Mouse (Mus musculus) splenic B cell, adult 2 months (primary cell): ENCODE results near the gene Ttc39a.

Experiments
- DNase-seq: peaks from one replicate; pipeline ENCODE4 v3.0.0-alpha.2; 2011; ENCODE audit warnings: low read depth, low spot score
- H3K27me3 ChIP-seq: 2 replicates; pipeline ENCODE4 v1.6.1; 2012; ENCODE audit warnings: mild to moderate bottlenecking, low read length, moderate library complexity, mixed read lengths; ENCODE audit not compliant: control insufficient read depth, poor library complexity, insufficient read depth, severe bottlenecking
- H3K36me3 ChIP-seq: 2 replicates; pipeline ENCODE4 v1.6.1; 2012; ENCODE audit warnings: mild to moderate bottlenecking, low read length, moderate library complexity, mixed read lengths; ENCODE audit not compliant: control insufficient read depth, poor library complexity, insufficient read depth, severe bottlenecking

The Ttc39a gene

GRCm38 (mm10) chr4:109434256-109434655 lies 27.8 kb downstream of the Ttc39a start:
- no peak for DNase-seq
- no peaks in the 10 kb centered on the region for H3K27me3 ChIP-seq
- no peaks in the 10 kb centered on the region for H3K36me3 ChIP-seq

GRCm38 (mm10) chr4:109437913-109438878 lies 31.8 kb downstream of the Ttc39a start:
- peak; percentile 79 for DNase-seq
- no peaks in the 10 kb centered on the region for H3K27me3 ChIP-seq
- no peaks in the 10 kb centered on the region for H3K36me3 ChIP-seq

GRCm38 (mm10) chr4:109439101-109439500 lies 32.7 kb downstream of the Ttc39a start:
- no peak for DNase-seq
- H3K36me3 ChIP-seq: no peaks in the 10 kb centered on the region
- H3K27me3 ChIP-seq: no peaks in the 10 kb centered on the region

- H3K36me3 ChIP-seq: no peaks in the 10 kb centered on the region
- H3K27me3 ChIP-seq: no peaks in the 10 kb centered on the region
- DNase-seq: no peak
These were observed 33.4 kb downstream of the Ttc39a start for GRCm38 (mm10) chr4:109439825-109440248.

GRCm38 (mm10) chr4:109440381-109440780 lies 34.0 kb downstream of the Ttc39a start:
- H3K36me3 ChIP-seq: no peaks in the 10 kb centered on the region
- H3K27me3 ChIP-seq: no peaks in the 10 kb centered on the region
- no peak for DNase-seq

GRCm38 (mm10) chr4:109441000-109441399 lies 34.6 kb downstream of the Ttc39a start:
- no peak for DNase-seq
- H3K36me3 ChIP-seq: no peaks in the 10 kb centered on the region
- no peaks in the 10 kb centered on the region for H3K27me3 ChIP-seq

- Histone ChIP-seq H3K27me3 (no peaks in the 10 kb centered on the region), H3K36me3 (no peaks in the 10 kb centered on the region)
- no peak for DNase-seq
These were observed 35.7 kb downstream of the Ttc39a start for GRCm38 (mm10) chr4:109442126-109442525.

- no peaks in the 10 kb centered on the region for H3K36me3 ChIP-seq
- H3K27me3 ChIP-seq: no peaks in the 10 kb centered on the region
- DNase-seq: no peak
These were observed 36.2 kb downstream of the Ttc39a start for GRCm38 (mm10) chr4:109442649-109443048.

GRCm38 (mm10) chr4:109444471-109444870 lies 38.0 kb downstream of the Ttc39a start:
- no peaks in the 10 kb centered on the region for H3K27me3 ChIP-seq
- DNase-seq: no peak

GRCm38 (mm10) chr4:109444951-109445350 lies 38.5 kb downstream of the Ttc39a start:
- Histone ChIP-seq H3K36me3 (no peaks in the 10 kb centered on the region), H3K27me3 (no peaks in the 10 kb centered on the region)
- DNase-seq: no peak

More at GRCm38 (mm10) chr4:109444471-109444870, 38.0 kb downstream of the Ttc39a start:
- H3K36me3 ChIP-seq: no peaks in the 10 kb centered on the region

- Histone ChIP-seq H3K36me3 (no peaks in the 10 kb centered on the region), H3K27me3 (no peaks in the 10 kb centered on the region)
- no peak for DNase-seq
These were observed 39.0 kb downstream of the Ttc39a start for GRCm38 (mm10) chr4:109445397-109445796.

GRCm38 (mm10) chr4:109445956-109446355 lies 39.5 kb downstream of the Ttc39a start:
- no peaks in the 10 kb centered on the region for H3K27me3 ChIP-seq
- no peak for DNase-seq

GRCm38 (mm10) chr4:109448531-109448930 lies 42.1 kb downstream of the Ttc39a start:
- H3K36me3 ChIP-seq: no peaks in the 10 kb centered on the region
- DNase-seq: no peak
- no peaks in the 10 kb centered on the region for H3K27me3 ChIP-seq

More at GRCm38 (mm10) chr4:109445956-109446355, 39.5 kb downstream of the Ttc39a start:
- H3K36me3 ChIP-seq: no peaks in the 10 kb centered on the region

- DNase-seq: no peak
- Histone ChIP-seq H3K36me3 (peaks cover 5% of the 10 kb centered on the region), H3K27me3 (no peaks in the 10 kb centered on the region)
These were observed 50.4 kb downstream of the Ttc39a start for GRCm38 (mm10) chr4:109456821-109457220.

- DNase-seq: no peak
- no peaks in the 10 kb centered on the region for H3K36me3 ChIP-seq
- H3K27me3 ChIP-seq: no peaks in the 10 kb centered on the region
These were observed 54.2 kb downstream of the Ttc39a start for GRCm38 (mm10) chr4:109460421-109461179.
